Mouse (Mus musculus): Measurements from ENCODE around the gene Pkn3.
"Not testable (repeated sequence)": the region's sequence is repeated elsewhere in the genome, so short reads cannot be mapped to it uniquely, and the experiment has no call there.

DNA sequence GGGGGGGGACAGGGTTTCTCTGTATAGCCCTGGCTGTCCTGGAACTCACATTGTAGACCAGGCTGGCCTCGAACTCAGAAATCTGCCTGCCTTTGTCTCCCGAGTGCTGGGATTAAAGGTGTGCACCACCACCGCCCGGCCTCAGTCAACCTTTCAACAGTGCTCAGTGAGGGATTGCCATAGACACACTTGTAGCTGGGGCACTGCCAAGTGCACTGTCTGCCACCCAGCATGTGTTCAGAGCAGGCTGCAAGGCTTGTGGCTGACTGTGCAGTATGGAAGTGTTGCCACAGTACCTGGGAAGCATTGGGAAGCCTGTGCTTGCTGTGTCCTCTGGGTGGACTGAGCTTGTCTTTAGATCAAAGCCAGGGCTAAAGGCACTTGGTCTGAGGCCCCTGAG lies 62.5 kb downstream of the Pkn3 start:
- not testable (repeated sequence) for TF ChIP-seq POLR2A (IDR thresholded peaks at IDR 0.05; ENCODE audit: insufficient read length, low read depth); E2F4 (IDR thresholded peaks at IDR 0.05; ENCODE audit: insufficient read depth); USF1 (IDR thresholded peaks at IDR 0.05; ENCODE audit: low read depth); MAX (IDR thresholded peaks at IDR 0.05; ENCODE audit: low read depth); SRF (IDR thresholded peaks at IDR 0.05; ENCODE audit: control insufficient read depth, insufficient read length, low read depth); TCF3 (IDR thresholded peaks at IDR 0.05; ENCODE audit: insufficient read length, low read depth); POLR2AphosphoS2 (IDR thresholded peaks at IDR 0.05; ENCODE audit: insufficient read length, low read depth); MYOG (IDR thresholded peaks at IDR 0.05; ENCODE audit: control insufficient read depth in 1 of 3, insufficient read depth in 1 of 3, insufficient read length in 2 of 3, low read depth in 2 of 3); REST (IDR thresholded peaks at IDR 0.05; ENCODE audit: insufficient read depth, insufficient read length); CEBPB (IDR thresholded peaks at IDR 0.05; ENCODE audit: insufficient read depth, poor library complexity, severe bottlenecking); TCF12 (IDR thresholded peaks at IDR 0.05; ENCODE audit: insufficient read depth, poor library complexity, severe bottlenecking); MYOD1 (IDR thresholded peaks at IDR 0.05; ENCODE audit: control insufficient read depth in 1 of 3, insufficient read length in 2 of 3, low read depth in 2 of 3)
